Mouse (Mus musculus) layer of hippocampus, adult 6 months (tissue): ENCODE results near the gene Foxm1. TPM values are rescaled to one million over a fixed set of nuclear protein-coding genes. Genes with fewer than 3 reads are reported as not detected.

Experiments
- long read RNA-seq, 2 experiments: library from polyadenylated mRNA; unstranded; transcript quantifications; one replicate each; pipeline ENCODE4 v2.0.0; 2019 to 2020
- polyA plus RNA-seq: library from polyadenylated mRNA; unstranded; fragments of <200 nt; fragmentation: Nextera tagmentation; gene quantifications from 2 replicates; pipeline ENCODE4 v1.2.3, GENCODE M21; 2021

Gene Foxm1
- polyA plus RNA-seq, result 0.25 and 0.28 TPM in 2 replicates
- long read RNA-seq, experiment 1, result 0 reads
- long read RNA-seq, experiment 2, partial matches to known transcripts, result 0 of 1 reads
- long read RNA-seq, experiment 2, other reads (novel, unspliced or antisense), result 1 of 1 reads

DNA sequence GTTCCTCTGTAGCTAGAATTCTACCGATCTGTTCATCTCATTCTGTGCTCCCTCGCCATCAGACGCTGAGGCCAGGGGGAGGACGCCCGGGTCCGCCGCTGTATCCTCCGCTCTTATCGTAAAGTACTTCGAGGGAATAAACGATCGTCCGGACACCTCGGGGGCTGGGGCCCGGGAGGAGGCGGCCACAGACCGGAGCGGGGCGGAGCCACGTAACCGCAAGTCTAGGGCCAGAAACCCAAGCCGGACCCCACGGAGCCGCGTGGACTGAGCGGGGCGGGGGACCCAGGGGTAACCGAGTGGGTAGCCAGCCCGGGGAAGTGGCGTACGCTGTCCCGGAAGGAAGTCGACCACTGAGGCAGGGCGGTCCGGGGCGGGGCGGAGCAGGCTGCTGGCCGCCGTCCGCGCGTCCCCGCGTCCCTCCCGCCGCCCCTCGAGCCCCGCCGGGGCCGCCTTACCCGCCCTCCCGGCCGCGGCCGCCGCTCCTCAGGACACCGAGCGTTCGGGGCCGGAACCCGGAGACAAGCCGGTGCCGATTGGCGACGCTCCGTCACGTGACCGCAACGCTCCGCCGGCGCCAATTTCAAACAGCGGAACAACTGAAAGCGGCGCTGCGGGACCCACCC lies at the start of gene Foxm1, which contains the start of gene Rhno1:
Gene Foxm1 (plus strand): TSS at position 587 of the 626 bp plus-strand sequence.
Gene Rhno1 (minus strand): TSS at position 531 of the 626 bp plus-strand sequence.

DNA sequence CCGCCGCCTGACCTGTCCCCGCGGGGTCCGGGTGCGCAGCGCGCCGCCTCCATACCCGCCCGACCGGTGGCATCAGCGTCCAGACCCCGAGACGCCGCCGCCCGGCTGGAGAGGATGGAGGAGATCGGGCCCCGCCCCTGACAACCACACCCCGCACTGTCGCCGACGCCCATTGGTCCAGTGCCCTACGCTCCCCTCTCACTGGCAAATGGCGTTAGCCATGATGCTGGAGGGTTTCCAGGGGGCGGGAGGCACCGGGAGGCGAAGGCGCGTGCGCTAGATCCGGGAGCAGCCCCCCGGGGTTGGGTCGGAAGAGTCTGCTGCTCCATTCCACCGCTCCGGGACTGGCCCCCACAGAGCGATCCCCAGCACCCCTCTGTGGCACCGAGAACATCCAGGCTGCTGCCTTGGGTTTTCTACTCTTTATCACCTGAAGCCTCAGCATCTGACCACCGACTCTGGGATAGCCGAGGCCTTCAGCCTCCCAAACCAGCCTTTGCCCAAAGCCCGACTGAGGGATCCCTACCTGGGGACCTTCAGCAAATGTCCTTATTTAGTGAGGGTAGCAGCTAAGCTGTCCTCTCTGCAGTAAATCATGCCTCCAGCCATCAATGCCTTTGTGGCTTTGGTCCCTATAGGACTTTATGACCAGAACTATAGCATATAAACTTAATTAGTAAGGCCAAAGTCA lies 6.9 kb upstream of the Foxm1 start, which contains the start of gene Tulp3:
Gene Tulp3 (minus strand): TSS at position 126 of the 691 bp plus-strand sequence.

DNA sequence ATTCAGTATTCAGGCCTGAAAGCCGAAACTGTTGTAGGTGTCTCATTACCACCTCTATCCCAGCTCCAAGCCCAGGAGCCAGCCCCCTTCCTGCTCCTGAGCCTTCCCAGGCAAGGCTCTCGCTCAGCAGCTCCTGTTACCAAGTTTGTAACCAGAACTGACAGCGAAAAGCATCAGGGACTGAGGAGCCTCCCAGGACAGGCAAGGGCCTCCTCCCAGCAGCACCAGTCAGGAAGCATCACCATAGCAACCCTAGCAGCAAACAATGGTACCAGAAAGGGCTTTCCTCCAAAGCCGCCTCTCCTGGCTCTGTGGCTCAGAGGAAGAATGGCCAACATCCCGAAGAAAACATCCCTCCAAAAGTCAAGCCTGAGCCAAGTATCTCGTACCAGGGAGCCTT lies 12.4 kb downstream of the Foxm1 start, which contains the start of the genes Tex52 and Gm44596:
Gene Tex52 (plus strand): TSS at position 265 of the 400 bp plus-strand sequence.
Gene Gm44596 (plus strand): TSS at position 312 of the 400 bp plus-strand sequence.

DNA sequence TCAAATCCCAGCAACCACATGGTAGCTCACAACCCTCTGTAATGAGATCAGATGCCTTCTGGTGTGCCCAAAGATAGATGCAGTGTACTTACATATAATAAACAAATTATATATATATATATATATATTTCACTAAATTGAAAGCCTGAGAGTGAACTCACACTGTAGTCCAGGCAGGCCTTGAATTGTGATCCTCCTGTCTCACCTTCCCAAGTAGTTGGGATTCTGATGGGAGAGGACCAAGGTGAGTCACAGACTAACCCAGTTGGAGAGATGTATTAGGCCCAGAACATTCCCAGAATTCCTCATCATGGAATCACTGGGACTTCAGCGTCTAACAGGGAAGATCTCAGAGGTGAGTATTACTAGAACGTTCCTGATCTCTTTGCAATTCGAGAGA lies 36.2 kb downstream of the Foxm1 start, which contains the start of gene Nrip2:
Gene Nrip2 (plus strand): TSS at position 301 of the 400 bp plus-strand sequence.

DNA sequence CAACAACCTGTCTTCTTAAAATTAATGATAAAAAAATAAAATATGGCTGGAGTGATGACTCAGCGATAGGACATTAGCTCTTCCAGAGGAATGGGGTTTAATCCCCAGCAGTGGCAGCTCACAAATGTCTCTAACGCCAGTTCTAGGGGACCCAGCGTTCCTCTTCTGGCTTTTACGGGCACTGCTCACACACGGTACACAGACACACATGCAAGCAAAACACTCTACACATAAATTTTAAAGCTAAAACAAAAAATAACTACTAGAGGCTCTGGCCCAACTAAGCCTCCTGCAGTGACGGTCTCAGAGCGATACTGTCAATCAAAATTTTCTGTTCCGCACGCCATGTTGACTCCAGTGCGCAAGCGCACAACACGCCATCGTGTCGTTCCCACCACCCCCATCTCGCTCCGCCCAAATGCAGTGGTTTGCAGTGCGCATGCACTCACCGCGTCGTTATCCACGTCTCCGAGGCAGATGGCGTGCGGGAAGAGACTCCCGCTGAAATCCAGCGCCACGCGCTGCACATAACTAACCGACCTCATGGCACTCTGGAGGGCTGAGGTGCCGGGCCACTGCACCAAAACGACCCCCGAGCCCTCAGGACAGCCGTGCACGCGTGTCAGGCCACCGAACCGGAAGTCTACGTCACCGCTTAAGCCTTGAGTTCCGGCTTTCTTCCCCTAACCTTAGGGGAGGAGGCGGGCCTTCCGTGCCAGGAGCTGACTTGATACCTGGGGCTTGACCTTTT lies 61.7 kb downstream of the Foxm1 start, which contains the start of gene Itfg2:
Gene Itfg2 (minus strand): TSS at position 663 of the 751 bp plus-strand sequence.

Other genes starting within 250 kb of the Foxm1 start
- gene Tspan9, start 219.4 kb upstream of the Foxm1 start, polyA plus RNA-seq, result 27.9 and 29.0 TPM in 2 replicates
- gene Tead4, start 62.1 kb upstream of the Foxm1 start, polyA plus RNA-seq, result 0.19 TPM in 1 of 2 replicates, not detected in the other
- 3.0 and 3.3 TPM in 2 replicates for gene Tulp3, start 7.1 kb upstream of the Foxm1 start, polyA plus RNA-seq
- gene Rhno1, start 56 bp upstream of the Foxm1 start, polyA plus RNA-seq, result 17.3 and 17.8 TPM in 2 replicates
- 2.2 and 2.3 TPM in 2 replicates for gene Tex52, start 12.5 kb downstream of the Foxm1 start, polyA plus RNA-seq
- gene Gm44596, start 12.5 kb downstream of the Foxm1 start, polyA plus RNA-seq, result not detected in 2 replicates
- 12.0 and 12.7 TPM in 2 replicates for gene Nrip2, start 36.3 kb downstream of the Foxm1 start, polyA plus RNA-seq
- gene Itfg2, start 62.0 kb downstream of the Foxm1 start, polyA plus RNA-seq, result 12.3 and 13.9 TPM in 2 replicates
- 90.8 and 93.8 TPM in 2 replicates for gene Fkbp4, start 75.7 kb downstream of the Foxm1 start, polyA plus RNA-seq
- gene Pzp, start 163.8 kb downstream of the Foxm1 start, polyA plus RNA-seq, result not detected in 2 replicates
- gene A2ml1, start 218.6 kb downstream of the Foxm1 start, polyA plus RNA-seq, result 42.6 and 55.8 TPM in 2 replicates